Mouse (Mus musculus): ENCODE results near the gene Dnmt3a. TPM values are rescaled to one million over a fixed set of nuclear protein-coding genes. Genes with fewer than 3 reads are reported as not detected.

Dnmt3a gene
- polyA plus RNA-seq, 1 experiment from 2014 or later = 65.3 TPM

- ATAC-seq (ENCODE audit: low FRiP score, low TSS enrichment) (no peak), DNase-seq (peak; percentile 49)
- peaks cover 9% of the 10 kb centered on the region; the same call in 1 of the 2 replicates for H3K27me3 ChIP-seq (ENCODE audit: control insufficient read depth, insufficient read depth, low read length)
- no peaks in the 10 kb centered on the region for H3K9me3 ChIP-seq (ENCODE audit: control insufficient read depth, low read length)
- H3K27ac ChIP-seq (replicated peaks; ENCODE audit: low read depth, low read length) = no peak overlapping the region
- no peak overlapping the region for H3K9ac ChIP-seq (replicated peaks; ENCODE audit: low read length)
- H3K4me3 ChIP-seq (replicated peaks; ENCODE audit: low read depth, low read length) = no peak overlapping the region
- H3K4me2 ChIP-seq (ENCODE audit: low read length) = no peak overlapping the region
- H3K36me3 ChIP-seq (ENCODE audit: control insufficient read depth, insufficient read depth, low read length) = no peaks in the 10 kb centered on the region
- 29% methylated on average over 10 of the region's 10 CpGs for WGBS
- H3K4me1 ChIP-seq (ENCODE audit: control insufficient read depth, insufficient read depth, low read length) = peaks cover 7% of the 10 kb centered on the region; the same call in 1 of the 2 replicates
Measured at GRCm38 (mm10) chr12:3955371-3955770, 149.6 kb downstream of the Dnmt3a start.

GRCm38 (mm10) chr12:3956351-3956750 is 150.5 kb downstream of the Dnmt3a start:
- DNase-seq (peak; percentile 68), ATAC-seq (ENCODE audit: low FRiP score, low TSS enrichment) (no peak)
- H3K9me3 ChIP-seq (ENCODE audit: control insufficient read depth, low read length) = no peaks in the 10 kb centered on the region
- 15% methylated on average over 3 of the region's 3 CpGs for WGBS
- no peak overlapping the region for H3K4me2 ChIP-seq (ENCODE audit: low read length)
- no peak overlapping the region for H3K4me3 ChIP-seq (replicated peaks; ENCODE audit: low read depth, low read length)
- H3K9ac ChIP-seq (replicated peaks; ENCODE audit: low read length) = no peak overlapping the region
- no peaks in the 10 kb centered on the region for H3K36me3 ChIP-seq (ENCODE audit: control insufficient read depth, insufficient read depth, low read length)
- H3K4me1 ChIP-seq (ENCODE audit: control insufficient read depth, insufficient read depth, low read length) = peaks cover 11% of the 10 kb centered on the region; the same call in 1 of the 2 replicates
- peaks cover 9% of the 10 kb centered on the region; the same call in 1 of the 2 replicates for H3K27me3 ChIP-seq (ENCODE audit: control insufficient read depth, insufficient read depth, low read length)
- H3K27ac ChIP-seq (replicated peaks; ENCODE audit: low read depth, low read length) = no peak overlapping the region

DNA sequence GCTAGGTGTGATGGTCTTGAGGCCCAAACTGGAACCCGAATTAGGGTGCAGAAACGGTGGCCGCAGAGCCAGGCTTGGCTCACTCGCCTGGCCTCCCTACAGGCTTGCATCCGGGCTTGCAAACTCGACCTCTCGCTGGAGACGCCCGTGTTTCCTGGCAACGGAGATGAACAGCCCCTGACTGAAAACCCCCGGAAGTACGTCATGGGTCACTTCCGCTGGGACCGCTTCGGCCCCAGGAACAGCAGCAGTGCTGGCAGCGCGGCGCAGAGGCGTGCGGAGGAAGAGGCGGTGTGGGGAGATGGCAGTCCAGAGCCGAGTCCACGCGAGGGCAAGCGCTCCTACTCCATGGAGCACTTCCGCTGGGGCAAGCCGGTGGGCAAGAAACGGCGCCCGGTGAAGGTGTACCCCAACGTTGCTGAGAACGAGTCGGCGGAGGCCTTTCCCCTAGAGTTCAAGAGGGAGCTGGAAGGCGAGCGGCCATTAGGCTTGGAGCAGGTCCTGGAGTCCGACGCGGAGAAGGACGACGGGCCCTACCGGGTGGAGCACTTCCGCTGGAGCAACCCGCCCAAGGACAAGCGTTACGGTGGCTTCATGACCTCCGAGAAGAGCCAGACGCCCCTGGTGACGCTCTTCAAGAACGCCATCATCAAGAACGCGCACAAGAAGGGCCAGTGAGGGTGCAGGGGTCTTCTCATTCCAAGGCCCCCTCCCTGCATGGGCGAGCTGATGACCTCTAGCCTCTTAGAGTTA is 154.2 kb downstream of the Dnmt3a start:
- Histone ChIP-seq H3K9me3 (ENCODE audit: control insufficient read depth, low read length) (no peaks in the 10 kb centered on the region), H3K4me3 (replicated peaks; ENCODE audit: low read depth, low read length) (peak overlapping the region; percentile 52), H3K36me3 (ENCODE audit: control insufficient read depth, insufficient read depth, low read length) (peaks cover 17% of the 10 kb centered on the region), H3K27ac (replicated peaks; ENCODE audit: low read depth, low read length) (peak overlapping the region; percentile 93), H3K27me3 (ENCODE audit: control insufficient read depth, insufficient read depth, low read length) (0 out of 2 replicates have a peak, but pooled peaks cover 5% of the 10 kb centered on the region), H3K4me1 (ENCODE audit: control insufficient read depth, insufficient read depth, low read length) (peaks cover 11% of the 10 kb centered on the region; the same call in 1 of the 2 replicates), H3K9ac (replicated peaks; ENCODE audit: low read length) (peak overlapping the region; percentile 67), H3K4me2 (ENCODE audit: low read length) (peak overlapping the region; percentile 84)
- peak; percentile 96 for ATAC-seq (ENCODE audit: low FRiP score, low TSS enrichment)
- 2% methylated on average over 53 of the region's 53 CpGs for WGBS
- DNase-seq = peak; percentile 97

DNA sequence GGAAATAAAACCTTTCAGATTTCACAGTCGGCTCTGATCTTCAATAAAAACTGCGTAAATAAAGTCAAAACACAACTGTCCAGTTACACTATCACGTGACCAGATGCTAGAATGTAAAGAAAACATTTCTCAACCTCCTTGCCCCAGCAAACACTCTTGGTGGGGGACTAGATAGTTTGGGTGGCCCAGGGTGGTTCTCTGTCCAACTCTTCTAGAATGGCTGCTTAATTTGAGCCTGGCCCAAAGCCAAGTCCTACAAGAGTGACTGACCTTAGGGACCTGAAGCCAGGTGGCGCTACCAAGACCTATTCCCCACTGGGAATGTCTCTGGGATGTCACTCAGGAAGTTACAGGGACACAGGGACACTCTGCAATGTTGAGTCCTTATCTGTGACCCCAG is 154.7 kb downstream of the Dnmt3a start:
- Histone ChIP-seq H3K36me3 (ENCODE audit: control insufficient read depth, insufficient read depth, low read length) (peaks cover 23% of the 10 kb centered on the region), H3K9me3 (ENCODE audit: control insufficient read depth, low read length) (no peaks in the 10 kb centered on the region), H3K27me3 (ENCODE audit: control insufficient read depth, insufficient read depth, low read length) (no peaks in the 10 kb centered on the region), H3K27ac (replicated peaks; ENCODE audit: low read depth, low read length) (peak overlapping the region; percentile 93), H3K9ac (replicated peaks; ENCODE audit: low read length) (peak overlapping the region; percentile 67), H3K4me1 (ENCODE audit: control insufficient read depth, insufficient read depth, low read length) (peaks cover 11% of the 10 kb centered on the region; the same call in 1 of the 2 replicates), H3K4me3 (replicated peaks; ENCODE audit: low read depth, low read length) (peak overlapping the region; percentile 52), H3K4me2 (ENCODE audit: low read length) (peak overlapping the region; percentile 84)
- peak; percentile 28 for DNase-seq
- WGBS = 52% methylated on average over 4 of the region's 4 CpGs
- no peak for ATAC-seq (ENCODE audit: low FRiP score, low TSS enrichment)

Other genes starting within 250 kb of the Dnmt3a start
- gene Dtnb, start 233.6 kb upstream of the Dnmt3a start, polyA plus RNA-seq (2014; fragmentation: Nextera tagmentation; extraction: Ambion mirVana) = 46.7 and 50.9 TPM in 2 replicates
- gene Pomc, start 148.9 kb downstream of the Dnmt3a start, polyA plus RNA-seq (2014; fragmentation: Nextera tagmentation; extraction: Ambion mirVana) = 4.5 and 5.4 TPM in 2 replicates
- 33.6 and 41.4 TPM in 2 replicates for gene Efr3b, start 232.9 kb downstream of the Dnmt3a start, polyA plus RNA-seq (2014; fragmentation: Nextera tagmentation; extraction: Ambion mirVana)

Data from midbrain, embryonic 14.5 days (tissue).